Mouse (Mus musculus) urinary bladder, adult 2 months (tissue): Measurements from ENCODE around the gene Efna4. TPM values are rescaled to one million over a fixed set of nuclear protein-coding genes. Genes with fewer than 3 reads are reported as not detected.

Source experiments
- DNase-seq: peaks from one replicate; pipeline ENCODE4 v3.0.0; 2022; ENCODE audit warnings: low spot score
- polyA plus RNA-seq: library from polyadenylated mRNA; depleted of rRNA; stranded (reverse); fragments of >200 nt; gene quantifications from 2 replicates; pipeline ENCODE4 v1.2.3, GENCODE M21; 2012

Gene Efna4
- polyA plus RNA-seq, 1 experiment = 3.7 TPM

- no peak for DNase-seq
Observed at GRCm38 (mm10) chr3:89331561-89331960, 6.3 kb downstream of the Efna4 start.

GRCm38 (mm10) chr3:89330948-89331347 is 6.9 kb downstream of the Efna4 start:
- DNase-seq = no peak

GRCm38 (mm10) chr3:89330346-89330745 is 7.5 kb downstream of the Efna4 start:
- no peak for DNase-seq

- DNase-seq = no peak
Observed at GRCm38 (mm10) chr3:89328623-89329022, 9.2 kb downstream of the Efna4 start.

GRCm38 (mm10) chr3:89327371-89327870 is 10.4 kb downstream of the Efna4 start:
- no peak for DNase-seq

GRCm38 (mm10) chr3:89325882-89326281 is 11.9 kb downstream of the Efna4 start:
- no peak for DNase-seq

GRCm38 (mm10) chr3:89322514-89323165 is 15.2 kb downstream of the Efna4 start, which contains the start of gene Efna3:
Gene Efna3, minus strand, starts transcription at chr3:89322965.
- DNase-seq = no peak

GRCm38 (mm10) chr3:89322131-89322500 is 15.7 kb downstream of the Efna4 start:
- DNase-seq = no peak

- no peak for DNase-seq
Observed at GRCm38 (mm10) chr3:89321183-89322130, 16.4 kb downstream of the Efna4 start.

GRCm38 (mm10) chr3:89320581-89321182 is 17.1 kb downstream of the Efna4 start:
- DNase-seq = no peak

GRCm38 (mm10) chr3:89319591-89320350 is 18.1 kb downstream of the Efna4 start:
- DNase-seq = no peak

GRCm38 (mm10) chr3:89318971-89319590 is 18.7 kb downstream of the Efna4 start:
- no peak for DNase-seq

- DNase-seq = no peak
Observed at GRCm38 (mm10) chr3:89318316-89318715, 19.5 kb downstream of the Efna4 start.

- no peak for DNase-seq
Observed at GRCm38 (mm10) chr3:89317246-89317645, 20.6 kb downstream of the Efna4 start.

GRCm38 (mm10) chr3:89316833-89317232 is 21.0 kb downstream of the Efna4 start:
- no peak for DNase-seq

- DNase-seq = no peak
Observed at GRCm38 (mm10) chr3:89315930-89316831, 21.6 kb downstream of the Efna4 start.

- no peak for DNase-seq
Observed at GRCm38 (mm10) chr3:89315195-89315929, 22.5 kb downstream of the Efna4 start.

GRCm38 (mm10) chr3:89314791-89315190 is 23.0 kb downstream of the Efna4 start:
- no peak for DNase-seq

- DNase-seq = no peak
Observed at GRCm38 (mm10) chr3:89314340-89314739, 23.5 kb downstream of the Efna4 start.
